Mouse (Mus musculus) thymus, adult 2 months (tissue): Measurements from ENCODE around the gene Tom1l2.

Source experiments
- CTCF ChIP-seq: fragments of 200-500 bp; IDR thresholded peaks from 2 replicates; pipeline ENCODE4 v1.5.1; 2012; ENCODE audit warnings: mild to moderate bottlenecking, control low read depth, low read length, moderate library complexity, borderline replicate concordance; ENCODE audit not compliant: control insufficient read depth, poor library complexity, insufficient read depth; ENCODE audit errors: extremely low read depth
- POLR2A ChIP-seq: fragments of 200-500 bp; IDR thresholded peaks from 2 replicates; pipeline ENCODE4 v1.6.1; 2012; ENCODE audit warnings: mild to moderate bottlenecking, low read length, control low read depth, moderate library complexity; ENCODE audit not compliant: control insufficient read depth, poor library complexity, insufficient read depth; ENCODE audit errors: extremely low read depth

GRCm38 (mm10) chr11:60244503-60245143, 108.1 kb downstream of the Tom1l2 start:
- TF ChIP-seq POLR2A (no peak), CTCF (no peak)
